Mouse (Mus musculus): ENCODE results near the gene Hgd. TPM values are rescaled to one million over a fixed set of nuclear protein-coding genes. Genes with fewer than 3 reads are reported as not detected.
A peak's percentile ranks its signal among the peaks of the same experiment; 100 is the strongest.

Gene Hgd
- total RNA-seq, 1 experiment = 0.40 TPM

GRCm38 (mm10) chr16:37649068-37649467, 69.1 kb downstream of the Hgd start:
- Histone ChIP-seq H3K4me3 (ENCODE audit: insufficient read depth in 1 of 2, low read depth in 1 of 2, low read length in 2 of 2, poor library complexity in 1 of 2, severe bottlenecking in 1 of 2) (no peak overlapping the region), H3K9ac (ENCODE audit: insufficient read depth, low read depth, low read length, poor library complexity, severe bottlenecking) (no peak overlapping the region), H3K4me1 (ENCODE audit: control insufficient read depth in 2 of 2, insufficient read depth in 2 of 2, low read length in 2 of 2, poor library complexity in 1 of 2) (peaks cover 10 to 13% of the 10 kb centered on the region in 2 experiments; a peak in 3 of 4 replicates), H3K36me3 (ENCODE audit: control insufficient read depth, insufficient read depth, low read length, poor library complexity, severe bottlenecking) (peaks cover 19% of the 10 kb centered on the region), H3K27ac (ENCODE audit: insufficient read depth, low read depth, low read length, poor library complexity, severe bottlenecking) (no peak overlapping the region), H3K9me3 (ENCODE audit: control insufficient read depth, insufficient read depth, low read depth, low read length) (no peaks in the 10 kb centered on the region)
- DNase-seq (ENCODE audit: low read depth, low spot score) = no peak
- TF ChIP-seq ZC3H11A (IDR thresholded peaks at IDR 0.05; ENCODE audit: borderline replicate concordance, low read depth, low read length) (no peak), CHD2 (IDR thresholded peaks at IDR 0.05; ENCODE audit: low read depth, low read length) (no peak), HCFC1 (IDR thresholded peaks at IDR 0.05; ENCODE audit: borderline replicate concordance, insufficient read depth, low read length) (no peak), ZNF384 (IDR thresholded peaks at IDR 0.05; ENCODE audit: low read depth, low read length) (no peak), MAFK (IDR thresholded peaks at IDR 0.05; ENCODE audit: insufficient read depth, low read depth, low read length) (no peak)
- in situ Hi-C loops (cut with MboI; ENCODE audit: low sequenced_read_pairs in 2 of 2, unreplicated experiment in 2 of 2) = no loop called here

- Histone ChIP-seq H3K9ac (ENCODE audit: insufficient read depth, low read depth, low read length, poor library complexity, severe bottlenecking) (no peak overlapping the region), H3K9me3 (ENCODE audit: control insufficient read depth, insufficient read depth, low read depth, low read length) (no peaks in the 10 kb centered on the region), H3K36me3 (ENCODE audit: control insufficient read depth, insufficient read depth, low read length, poor library complexity, severe bottlenecking) (peaks cover 14% of the 10 kb centered on the region), H3K27ac (ENCODE audit: insufficient read depth, low read depth, low read length, poor library complexity, severe bottlenecking) (peak overlapping the region; percentile 26; the same call in 1 of the 2 replicates), H3K4me3 (ENCODE audit: insufficient read depth in 1 of 2, low read depth in 1 of 2, low read length in 2 of 2, poor library complexity in 1 of 2, severe bottlenecking in 1 of 2) (peak overlapping the region in 1 of 2 experiments; percentile 31; a peak in 1 of 4 replicates), H3K4me1 (ENCODE audit: control insufficient read depth in 2 of 2, insufficient read depth in 2 of 2, low read length in 2 of 2, poor library complexity in 1 of 2) (peaks cover 14 to 16% of the 10 kb centered on the region in 2 experiments)
- peak; percentile 58 for DNase-seq (ENCODE audit: low read depth, low spot score)
- TF ChIP-seq ZNF384 (IDR thresholded peaks at IDR 0.05; ENCODE audit: low read depth, low read length) (no peak), ZC3H11A (IDR thresholded peaks at IDR 0.05; ENCODE audit: borderline replicate concordance, low read depth, low read length) (no peak), CHD2 (IDR thresholded peaks at IDR 0.05; ENCODE audit: low read depth, low read length) (0 out of 2 replicates have a peak, but pooled peaks have one; percentile 26)
- in situ Hi-C loops (cut with MboI; ENCODE audit: low sequenced_read_pairs in 2 of 2, unreplicated experiment in 2 of 2) = no loop called here
Observed at GRCm38 (mm10) chr16:37651467-37651866, 71.5 kb downstream of the Hgd start.

GRCm38 (mm10) chr16:37652654-37653053, 72.7 kb downstream of the Hgd start:
- Histone ChIP-seq H3K36me3 (ENCODE audit: control insufficient read depth, insufficient read depth, low read length, poor library complexity, severe bottlenecking) (peaks cover 6% of the 10 kb centered on the region; the same call in 1 of the 2 replicates), H3K27ac (ENCODE audit: insufficient read depth, low read depth, low read length, poor library complexity, severe bottlenecking) (no peak overlapping the region), H3K9me3 (ENCODE audit: control insufficient read depth, insufficient read depth, low read depth, low read length) (no peaks in the 10 kb centered on the region), H3K4me3 (ENCODE audit: insufficient read depth in 1 of 2, low read depth in 1 of 2, low read length in 2 of 2, poor library complexity in 1 of 2, severe bottlenecking in 1 of 2) (no peak overlapping the region), H3K9ac (ENCODE audit: insufficient read depth, low read depth, low read length, poor library complexity, severe bottlenecking) (no peak overlapping the region), H3K4me1 (ENCODE audit: control insufficient read depth in 2 of 2, insufficient read depth in 2 of 2, low read length in 2 of 2, poor library complexity in 1 of 2) (peaks cover 14% of the 10 kb centered on the region in 2 experiments)
- TF ChIP-seq ZC3H11A (IDR thresholded peaks at IDR 0.05; ENCODE audit: borderline replicate concordance, low read depth, low read length) (no peak), HCFC1 (IDR thresholded peaks at IDR 0.05; ENCODE audit: borderline replicate concordance, insufficient read depth, low read length) (no peak), ZNF384 (IDR thresholded peaks at IDR 0.05; ENCODE audit: low read depth, low read length) (no peak), MAFK (IDR thresholded peaks at IDR 0.05; ENCODE audit: insufficient read depth, low read depth, low read length) (no peak)
- in situ Hi-C loops (cut with MboI; ENCODE audit: low sequenced_read_pairs in 2 of 2, unreplicated experiment in 2 of 2) = no loop called here
- DNase-seq (ENCODE audit: low read depth, low spot score) = no peak

- Histone ChIP-seq H3K9me3 (ENCODE audit: control insufficient read depth, insufficient read depth, low read depth, low read length) (no peaks in the 10 kb centered on the region), H3K4me1 (ENCODE audit: control insufficient read depth in 2 of 2, insufficient read depth in 2 of 2, low read length in 2 of 2, poor library complexity in 1 of 2) (peaks cover 14% of the 10 kb centered on the region in 2 experiments), H3K4me3 (ENCODE audit: insufficient read depth in 1 of 2, low read depth in 1 of 2, low read length in 2 of 2, poor library complexity in 1 of 2, severe bottlenecking in 1 of 2) (peak overlapping the region in 1 of 2 experiments; percentile 98; a peak in 3 of 4 replicates), H3K9ac (ENCODE audit: insufficient read depth, low read depth, low read length, poor library complexity, severe bottlenecking) (no peak overlapping the region), H3K36me3 (ENCODE audit: control insufficient read depth, insufficient read depth, low read length, poor library complexity, severe bottlenecking) (peaks cover 3% of the 10 kb centered on the region; the same call in 1 of the 2 replicates), H3K27ac (ENCODE audit: insufficient read depth, low read depth, low read length, poor library complexity, severe bottlenecking) (no peak overlapping the region)
- in situ Hi-C loops (cut with MboI; ENCODE audit: low sequenced_read_pairs in 2 of 2, unreplicated experiment in 2 of 2) = no loop called here
- TF ChIP-seq ZC3H11A (IDR thresholded peaks at IDR 0.05; ENCODE audit: borderline replicate concordance, low read depth, low read length) = no peak
- no peak for TF ChIP-seq MAFK (IDR thresholded peaks at IDR 0.05; ENCODE audit: insufficient read depth, low read depth, low read length)
- no peak for TF ChIP-seq CHD2 (IDR thresholded peaks at IDR 0.05; ENCODE audit: low read depth, low read length)
- no peak for TF ChIP-seq ZNF384 (IDR thresholded peaks at IDR 0.05; ENCODE audit: low read depth, low read length)
- TF ChIP-seq HCFC1 (IDR thresholded peaks at IDR 0.05; ENCODE audit: borderline replicate concordance, insufficient read depth, low read length) = no peak
- no peak for DNase-seq (ENCODE audit: low read depth, low spot score)
Observed at GRCm38 (mm10) chr16:37653058-37653457, 73.1 kb downstream of the Hgd start.

Data from ES-E14 (cell line).